Mouse (Mus musculus) stomach, embryonic 14.5 days (tissue): Measurements from ENCODE around the gene Rasgef1b. TPM values are rescaled to one million over a fixed set of nuclear protein-coding genes. Genes with fewer than 3 reads are reported as not detected.

ENCODE experiments used
- ATAC-seq: fragments of 200-750 bp; cut with Nextera tagmentation; 2 replicates; pipeline ENCODE4 v1.8.0; 2017; ENCODE audit warnings: low read depth, moderate TSS enrichment; ENCODE audit not compliant: insufficient number of reproducible peaks, insufficient read depth, low FRiP score
- H3K27ac ChIP-seq: fragments of 300-500 bp; sonication (generic); 2 replicates; pipeline ENCODE4 v1.5.1; 2014; ENCODE audit warnings: mild to moderate bottlenecking, low read length, moderate library complexity, mixed read lengths
- H3K27me3 ChIP-seq: fragments of 300-500 bp; sonication (generic); 2 replicates; pipeline ENCODE4 v1.6.1; 2014; ENCODE audit warnings: low read length, control low read depth, mixed read lengths; ENCODE audit not compliant: control insufficient read depth, insufficient read depth
- H3K36me3 ChIP-seq: fragments of 300-500 bp; sonication (generic); 2 replicates; pipeline ENCODE4 v1.6.1; 2014; ENCODE audit warnings: mild to moderate bottlenecking, control low read depth, low read length, moderate library complexity, mixed read lengths; ENCODE audit not compliant: control insufficient read depth, insufficient read depth
- H3K4me1 ChIP-seq: fragments of 300-500 bp; sonication (generic); 2 replicates; pipeline ENCODE4 v1.6.1; 2014; ENCODE audit warnings: low read length, control low read depth, mixed read lengths; ENCODE audit not compliant: control insufficient read depth, insufficient read depth
- H3K4me2 ChIP-seq: fragments of 300-500 bp; sonication (generic); replicated peaks from 2 replicates; pipeline ENCODE4 v1.6.1; 2014; ENCODE audit warnings: low read depth, low read length, control low read depth
- H3K4me3 ChIP-seq: fragments of 300-500 bp; sonication (generic); 2 replicates; pipeline ENCODE4 v1.5.1; 2014; ENCODE audit warnings: low read depth, low read length, control low read depth
- H3K9ac ChIP-seq: fragments of 300-500 bp; sonication (generic); replicated peaks from 2 replicates; pipeline ENCODE4 v1.6.1; 2014; ENCODE audit warnings: low read depth, mild to moderate bottlenecking, control low read depth, low read length, moderate library complexity, mixed read lengths
- H3K9me3 ChIP-seq: fragments of 300-500 bp; sonication (generic); 2 replicates; pipeline ENCODE4 v1.6.1; 2016; ENCODE audit warnings: low read depth, low read length, control low read depth; ENCODE audit not compliant: control insufficient read depth
- WGBS: fragments of 180-500 bp; shearing (Covaris S2); extraction: QIAGEN DNeasy Blood & Tissue Kit; methylation state at CpG from one replicate; pipeline ENCODE4 v1.1.7; 2014; 5-methylcytosine and 5-hydroxymethylcytosine counted together
- polyA plus RNA-seq: library from polyadenylated mRNA; unstranded; fragments of >200 nt; fragmentation: Nextera tagmentation; extraction: Ambion mirVana; gene quantifications from 2 replicates; pipeline ENCODE4 v1.2.1, GENCODE M21; 2014

Gene Rasgef1b
- polyA plus RNA-seq, 1 experiment from 2014 or later, result 13.9 TPM

- no peak overlapping the region for H3K9ac ChIP-seq
- 49% methylated on average over 6 of the region's 6 CpGs for WGBS
- peak; percentile 83 for ATAC-seq
- no peaks in the 10 kb centered on the region for H3K27me3 ChIP-seq
- H3K27ac ChIP-seq, result no peak overlapping the region; the same call in 1 of the 2 replicates
- H3K4me3 ChIP-seq, result no peak overlapping the region
- H3K4me1 ChIP-seq, result peaks cover 3% of the 10 kb centered on the region; the same call in 1 of the 2 replicates
- no peaks in the 10 kb centered on the region for H3K9me3 ChIP-seq
- H3K36me3 ChIP-seq, result no peaks in the 10 kb centered on the region
- H3K4me2 ChIP-seq, result no peak overlapping the region
Measured at GRCm38 (mm10) chr5:99329065-99329464, 399.8 kb downstream of the Rasgef1b start.

GRCm38 (mm10) chr5:99327019-99327418, 401.8 kb downstream of the Rasgef1b start:
- WGBS, result 71% methylated on average over 2 of the region's 2 CpGs
- Histone ChIP-seq H3K27ac (no peak overlapping the region), H3K4me2 (no peak overlapping the region), H3K4me3 (no peak overlapping the region), H3K9ac (no peak overlapping the region), H3K4me1 (peaks cover 3% of the 10 kb centered on the region; the same call in 1 of the 2 replicates), H3K36me3 (no peaks in the 10 kb centered on the region), H3K27me3 (no peaks in the 10 kb centered on the region), H3K9me3 (no peaks in the 10 kb centered on the region)
- no peak for ATAC-seq

GRCm38 (mm10) chr5:99325301-99325700, 403.6 kb downstream of the Rasgef1b start:
- no peaks in the 10 kb centered on the region for H3K9me3 ChIP-seq

GRCm38 (mm10) chr5:99320783-99321182, 408.1 kb downstream of the Rasgef1b start:
- H3K27ac ChIP-seq, result no peak overlapping the region
- no peak overlapping the region for H3K4me2 ChIP-seq
- H3K4me1 ChIP-seq, result no peaks in the 10 kb centered on the region
- WGBS, result 70% methylated on average over 4 of the region's 4 CpGs
- no peak overlapping the region for H3K4me3 ChIP-seq
- no peaks in the 10 kb centered on the region for H3K9me3 ChIP-seq
- no peaks in the 10 kb centered on the region for H3K36me3 ChIP-seq
- no peak overlapping the region for H3K9ac ChIP-seq
- 0 out of 2 replicates have a peak, but pooled peaks have one; percentile 63 for ATAC-seq
- no peaks in the 10 kb centered on the region for H3K27me3 ChIP-seq

More at GRCm38 (mm10) chr5:99325301-99325700, 403.6 kb downstream of the Rasgef1b start:
- H3K4me3 ChIP-seq, result no peak overlapping the region
- H3K36me3 ChIP-seq, result no peaks in the 10 kb centered on the region
- H3K4me1 ChIP-seq, result peaks cover 3% of the 10 kb centered on the region; the same call in 1 of the 2 replicates
- H3K9ac ChIP-seq, result no peak overlapping the region
- H3K27me3 ChIP-seq, result no peaks in the 10 kb centered on the region
- 0 out of 2 replicates have a peak, but pooled peaks have one; percentile 53 for ATAC-seq
- no peak overlapping the region for H3K27ac ChIP-seq
- no peak overlapping the region for H3K4me2 ChIP-seq

- no peak overlapping the region for H3K9ac ChIP-seq
- H3K36me3 ChIP-seq, result no peaks in the 10 kb centered on the region
- H3K4me3 ChIP-seq, result no peak overlapping the region
- no peak overlapping the region for H3K4me2 ChIP-seq
- no peaks in the 10 kb centered on the region for H3K9me3 ChIP-seq
- no peak overlapping the region for H3K27ac ChIP-seq
- WGBS, result 77% methylated on average over 4 of the region's 4 CpGs
- ATAC-seq, result 0 out of 2 replicates have a peak, but pooled peaks have one; percentile 28
- no peaks in the 10 kb centered on the region for H3K4me1 ChIP-seq
- no peaks in the 10 kb centered on the region for H3K27me3 ChIP-seq
Measured at GRCm38 (mm10) chr5:99297939-99298338, 430.9 kb downstream of the Rasgef1b start.

GRCm38 (mm10) chr5:99296348-99296747, 432.5 kb downstream of the Rasgef1b start:
- 66% methylated on average over 2 of the region's 2 CpGs for WGBS
- Histone ChIP-seq H3K27me3 (no peaks in the 10 kb centered on the region), H3K4me2 (no peak overlapping the region), H3K4me1 (no peaks in the 10 kb centered on the region), H3K27ac (no peak overlapping the region), H3K36me3 (no peaks in the 10 kb centered on the region), H3K9ac (no peak overlapping the region), H3K4me3 (no peak overlapping the region), H3K9me3 (no peaks in the 10 kb centered on the region)
- no peak for ATAC-seq

GRCm38 (mm10) chr5:99292287-99292851, 436.5 kb downstream of the Rasgef1b start:
- ATAC-seq, result no peak
- WGBS, result 74% methylated on average over 10 of the region's 10 CpGs

GRCm38 (mm10) chr5:99291084-99291830, 437.6 kb downstream of the Rasgef1b start:
- Histone ChIP-seq H3K4me2 (no peak overlapping the region), H3K27ac (no peak overlapping the region), H3K4me3 (no peak overlapping the region), H3K9ac (no peak overlapping the region), H3K4me1 (no peaks in the 10 kb centered on the region), H3K36me3 (no peaks in the 10 kb centered on the region), H3K9me3 (no peaks in the 10 kb centered on the region), H3K27me3 (no peaks in the 10 kb centered on the region)
- ATAC-seq, result no peak
- 73% methylated on average over 12 of the region's 12 CpGs for WGBS

More at GRCm38 (mm10) chr5:99292287-99292851, 436.5 kb downstream of the Rasgef1b start:
- Histone ChIP-seq H3K9ac (no peak overlapping the region), H3K9me3 (no peaks in the 10 kb centered on the region), H3K36me3 (no peaks in the 10 kb centered on the region), H3K4me1 (no peaks in the 10 kb centered on the region), H3K27me3 (no peaks in the 10 kb centered on the region), H3K4me3 (no peak overlapping the region), H3K27ac (no peak overlapping the region), H3K4me2 (no peak overlapping the region)
